Mouse (Mus musculus) heart, embryonic 12.5 days (tissue): ENCODE measurements around the gene Mcat. TPM values are rescaled to one million over a fixed set of nuclear protein-coding genes. Genes with fewer than 3 reads are reported as not detected.
A peak's percentile ranks its signal among the peaks of the same experiment; 100 is the strongest.
"Not testable (repeated sequence)": the region's sequence is repeated elsewhere in the genome, so short reads cannot be mapped to it uniquely, and the experiment has no call there.

ENCODE experiments used
- ATAC-seq: fragments of 200-750 bp; cut with Nextera tagmentation; 2 replicates; pipeline ENCODE4 v1.8.0; 2017; ENCODE audit warnings: moderate TSS enrichment, moderate library complexity; ENCODE audit not compliant: insufficient number of reproducible peaks, low FRiP score
- H3K27ac ChIP-seq: fragments of 300-500 bp; sonication (generic); 2 replicates; pipeline ENCODE4 v1.5.1; 2016; ENCODE audit warnings: mild to moderate bottlenecking, moderate library complexity; ENCODE audit not compliant: poor library complexity, severe bottlenecking
- H3K27me3 ChIP-seq: fragments of 300-500 bp; sonication (generic); replicated peaks from 2 replicates; pipeline ENCODE4 v1.6.1; 2016; ENCODE audit warnings: mild to moderate bottlenecking, moderate library complexity
- H3K36me3 ChIP-seq: fragments of 300-500 bp; sonication (generic); 2 replicates; pipeline ENCODE4 v1.6.1; 2016; ENCODE audit warnings: mild to moderate bottlenecking, moderate library complexity
- H3K4me1 ChIP-seq: fragments of 300-500 bp; sonication (generic); replicated peaks from 2 replicates; pipeline ENCODE4 v1.6.1; 2016; ENCODE audit warnings: mild to moderate bottlenecking
- H3K4me2 ChIP-seq: fragments of 300-500 bp; sonication (generic); 2 replicates; pipeline ENCODE4 v1.6.1; 2016; ENCODE audit warnings: mild to moderate bottlenecking, moderate library complexity
- H3K4me3 ChIP-seq: fragments of 300-500 bp; sonication (generic); 2 replicates; pipeline ENCODE4 v1.5.1; 2016; ENCODE audit warnings: mild to moderate bottlenecking
- H3K9ac ChIP-seq: fragments of 300-500 bp; sonication (generic); 2 replicates; pipeline ENCODE4 v1.6.1; 2016; ENCODE audit warnings: mild to moderate bottlenecking, moderate library complexity
- H3K9me3 ChIP-seq: fragments of 300-500 bp; sonication (generic); replicated peaks from 2 replicates; pipeline ENCODE4 v1.6.1; 2016; ENCODE audit warnings: mild to moderate bottlenecking, moderate library complexity
- WGBS: fragments of 180-500 bp; shearing (Covaris S2); methylation state at CpG from one replicate; pipeline ENCODE4 v1.1.7; 2016; 5-methylcytosine and 5-hydroxymethylcytosine counted together
- microRNA-seq: library from miRNA; unstranded; fragments of <30 nt; microRNA quantifications from one replicate; pipeline ENCODE4, GENCODE M21; 2017
- polyA plus RNA-seq: library from polyadenylated mRNA; unstranded; fragments of >200 nt; fragmentation: Nextera tagmentation; extraction: Ambion mirVana; gene quantifications from 2 replicates; pipeline ENCODE4 v1.2.1, GENCODE M21; 2016

Mcat gene
- polyA plus RNA-seq, 1 experiment from 2014 or later: 34.8 TPM

DNA sequence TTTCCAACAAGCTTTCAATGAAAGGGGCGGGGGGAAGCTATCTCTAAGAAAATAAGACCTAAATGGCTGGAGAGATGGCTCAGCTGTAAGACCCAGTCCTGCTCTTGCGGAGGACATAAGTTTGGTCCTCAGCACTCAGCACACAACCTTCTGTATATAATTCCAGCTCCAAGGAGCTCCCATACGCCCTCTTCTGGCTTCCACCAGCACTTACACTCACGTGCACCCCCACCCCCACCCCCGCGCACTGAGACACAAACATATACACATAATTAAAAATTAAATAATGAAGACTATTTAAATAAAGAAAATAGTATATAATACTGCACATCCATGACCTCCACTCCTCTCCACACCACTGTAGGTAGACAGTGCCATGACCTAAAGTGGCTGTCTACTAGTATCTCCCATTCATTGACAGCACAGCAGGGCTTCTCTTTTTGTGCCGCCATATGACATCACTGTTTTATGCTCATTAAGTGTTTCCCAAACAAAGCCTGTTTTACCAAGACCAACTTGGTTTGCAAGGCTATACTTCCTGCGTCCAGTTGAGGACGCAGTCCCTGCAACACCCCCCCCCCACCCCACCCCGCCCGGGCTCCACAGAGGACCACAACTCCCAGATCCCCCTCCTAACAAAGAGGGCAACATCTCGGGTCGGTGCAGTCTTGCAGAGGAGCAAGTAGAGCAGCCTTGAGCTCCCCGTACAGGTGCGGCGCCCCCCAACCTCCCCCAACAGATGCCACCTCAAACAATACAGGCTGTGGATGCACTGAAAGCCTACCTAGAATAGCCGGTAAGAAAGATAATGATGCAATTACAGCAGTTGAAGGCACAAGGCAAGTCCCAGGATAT lies 53.4 kb downstream of the Mcat start:
- WGBS: 25% methylated on average over 17 of the region's 17 CpGs
- Histone ChIP-seq H3K4me1 (peaks cover 10% of the 10 kb centered on the region), H3K36me3 (peaks cover 6% of the 10 kb centered on the region; the same call in 1 of the 2 replicates), H3K27ac (peak overlapping the region; percentile 47; the same call in 1 of the 2 replicates), H3K9ac (peak overlapping the region; percentile 74), H3K4me3 (peak overlapping the region; percentile 72), H3K4me2 (peak overlapping the region; percentile 94), H3K9me3 (no peaks in the 10 kb centered on the region), H3K27me3 (no peaks in the 10 kb centered on the region)
- peak; percentile 58 for ATAC-seq

DNA sequence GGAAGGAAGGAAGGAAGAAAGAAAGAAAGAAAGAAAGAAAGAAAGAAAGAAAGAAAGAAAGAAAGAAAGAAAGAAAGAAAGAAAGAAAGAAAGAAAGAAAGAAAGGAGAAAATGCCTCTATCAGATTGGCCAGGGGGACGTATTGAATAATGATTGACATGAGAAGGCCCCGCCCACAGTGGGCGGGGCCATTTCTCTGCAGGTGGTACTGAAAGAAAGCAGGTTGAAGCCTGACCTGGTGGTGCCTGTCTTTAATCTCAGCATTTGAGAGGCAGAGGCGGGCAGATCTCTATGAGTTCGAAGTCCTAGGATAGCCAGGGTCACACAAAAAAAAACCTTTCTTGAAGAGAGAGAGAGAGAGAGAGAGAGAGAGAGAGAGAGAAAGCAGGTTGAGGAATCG lies 62.1 kb downstream of the Mcat start:
- H3K27me3 ChIP-seq, H3K4me3 ChIP-seq, H3K9me3 ChIP-seq, H3K4me2 ChIP-seq, ATAC-seq, H3K27ac ChIP-seq, H3K9ac ChIP-seq, H3K4me1 ChIP-seq: not testable (repeated sequence)
- H3K36me3 ChIP-seq: peaks cover 76% of the 10 kb centered on the region
- WGBS: 68% methylated on average over 6 of the region's 6 CpGs

DNA sequence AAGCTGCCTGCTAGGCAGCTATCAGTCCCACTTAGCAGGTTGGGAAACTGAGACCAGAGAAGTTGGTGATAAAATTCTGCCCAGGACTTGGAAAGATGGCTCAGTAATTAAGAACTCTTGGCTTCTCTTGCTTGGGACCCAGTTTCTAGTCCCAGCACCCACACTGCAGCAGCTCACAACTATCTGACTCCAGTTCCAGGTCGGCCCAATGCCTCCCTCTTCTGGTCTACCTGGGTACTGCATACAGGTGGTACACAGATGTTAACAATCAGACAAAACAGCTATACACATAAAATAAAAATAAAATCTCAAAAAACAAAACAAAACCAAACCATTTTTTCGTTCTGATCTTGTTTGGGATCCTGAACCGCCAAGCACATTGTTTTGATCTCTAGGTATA lies 63.2 kb downstream of the Mcat start:
- no peak for ATAC-seq
- Histone ChIP-seq H3K4me1 (no peaks in the 10 kb centered on the region), H3K27me3 (no peaks in the 10 kb centered on the region), H3K4me3 (no peak overlapping the region), H3K9me3 (no peaks in the 10 kb centered on the region), H3K36me3 (peaks cover 82% of the 10 kb centered on the region), H3K9ac (no peak overlapping the region), H3K27ac (no peak overlapping the region), H3K4me2 (no peak overlapping the region)
- WGBS: 46% methylated on average over 3 of the region's 3 CpGs

- no peak overlapping the region for H3K9ac ChIP-seq
- H3K27ac ChIP-seq: no peak overlapping the region
- peaks cover 79% of the 10 kb centered on the region for H3K36me3 ChIP-seq
- H3K4me1 ChIP-seq: no peaks in the 10 kb centered on the region
- no peaks in the 10 kb centered on the region for H3K27me3 ChIP-seq
- no peak overlapping the region for H3K4me3 ChIP-seq
- WGBS: 86% methylated on average over 10 of the region's 10 CpGs
- ATAC-seq: no peak
- no peak overlapping the region for H3K4me2 ChIP-seq
- no peaks in the 10 kb centered on the region for H3K9me3 ChIP-seq
Measured at GRCm38 (mm10) chr15:83499211-83499755, 64.3 kb downstream of the Mcat start.

DNA sequence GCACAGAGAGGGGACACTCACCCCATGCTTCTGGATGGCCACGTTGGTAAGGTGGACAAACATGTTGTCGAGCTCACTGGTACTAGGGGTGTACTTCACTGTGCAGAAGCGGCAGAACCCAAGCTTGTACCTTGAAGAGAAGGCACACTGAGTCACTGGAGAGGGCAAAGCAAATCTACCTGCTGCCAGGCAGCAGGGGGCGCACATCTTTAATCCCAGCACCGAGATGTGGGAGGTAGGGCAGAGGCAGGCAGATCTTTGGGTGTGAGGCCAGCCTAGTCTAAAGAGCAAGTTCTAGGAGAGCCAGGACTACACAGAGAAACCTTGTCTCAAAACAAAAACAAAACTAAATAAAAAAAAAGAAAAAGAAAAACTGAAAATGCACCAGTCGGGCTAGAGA lies 66.3 kb downstream of the Mcat start:
- WGBS: 87% methylated on average over 6 of the region's 6 CpGs

More for the DNA sequence above, 66.3 kb downstream of the Mcat start:
- Histone ChIP-seq H3K9me3 (no peaks in the 10 kb centered on the region), H3K4me2 (no peak overlapping the region), H3K27ac (no peak overlapping the region), H3K36me3 (peaks cover 81% of the 10 kb centered on the region), H3K27me3 (no peaks in the 10 kb centered on the region), H3K9ac (no peak overlapping the region), H3K4me1 (0 out of 2 replicates have a peak, but pooled peaks cover 2% of the 10 kb centered on the region), H3K4me3 (no peak overlapping the region)
- no peak for ATAC-seq

Small RNAs within 50 kb of the gene (microRNA-seq; reads per million reads assigned to microRNA genes)
- gene Gm24575: not detected

Other genes starting within 250 kb of the Mcat start
- 29.4 and 31.6 TPM in 2 replicates for gene Arfgap3, start 213.5 kb downstream of the Mcat start, polyA plus RNA-seq
- gene Pacsin2, start 99.2 kb downstream of the Mcat start, polyA plus RNA-seq: 70.8 and 72.0 TPM in 2 replicates
- gene Ttll1, start 52.9 kb downstream of the Mcat start, polyA plus RNA-seq: 24.5 and 25.4 TPM in 2 replicates
- gene Bik, start 36.9 kb downstream of the Mcat start, polyA plus RNA-seq: 31.2 and 35.4 TPM in 2 replicates
- gene Tspo, start 195 bp downstream of the Mcat start, polyA plus RNA-seq: 119 and 125 TPM in 2 replicates
- gene Ttll12, start 31.4 kb upstream of the Mcat start, polyA plus RNA-seq: 29.2 and 29.3 TPM in 2 replicates
- 16.3 and 16.6 TPM in 2 replicates for gene Scube1, start 161.2 kb upstream of the Mcat start, polyA plus RNA-seq
- gene Mpped1, start 215.7 kb upstream of the Mcat start, polyA plus RNA-seq: 0.10 TPM in 2 replicates